Mouse (Mus musculus) stomach, embryonic 15.5 days (tissue): ENCODE results near the gene Mmgt2. TPM values are rescaled to one million over a fixed set of nuclear protein-coding genes. Genes with fewer than 3 reads are reported as not detected.

ENCODE experiments used
- ATAC-seq: fragments of 200-750 bp; cut with Nextera tagmentation; 2 replicates; pipeline ENCODE4 v1.8.0; 2017; ENCODE audit warnings: low read depth, moderate number of reproducible peaks, moderate TSS enrichment; ENCODE audit not compliant: insufficient read depth, low FRiP score
- H3K27ac ChIP-seq: fragments of 300-500 bp; sonication (generic); 2 replicates; pipeline ENCODE4 v1.5.1; 2015; ENCODE audit warnings: mild to moderate bottlenecking, inconsistent platforms
- H3K27me3 ChIP-seq: fragments of 300-500 bp; sonication (generic); replicated peaks from 2 replicates; pipeline ENCODE4 v1.6.1; 2015; ENCODE audit warnings: inconsistent platforms
- H3K36me3 ChIP-seq: fragments of 300-500 bp; sonication (generic); 2 replicates; pipeline ENCODE4 v1.6.1; 2015; ENCODE audit warnings: inconsistent platforms
- H3K4me1 ChIP-seq: fragments of 300-500 bp; sonication (generic); 2 replicates; pipeline ENCODE4 v1.6.1; 2015; ENCODE audit warnings: inconsistent platforms
- H3K4me2 ChIP-seq: fragments of 300-500 bp; sonication (generic); 2 replicates; pipeline ENCODE4 v1.6.1; 2015; ENCODE audit warnings: mild to moderate bottlenecking, inconsistent platforms
- H3K4me3 ChIP-seq: fragments of 300-500 bp; sonication (generic); replicated peaks from 2 replicates; pipeline ENCODE4 v1.5.1; 2015; ENCODE audit warnings: inconsistent platforms
- H3K9ac ChIP-seq: fragments of 300-500 bp; sonication (generic); 2 replicates; pipeline ENCODE4 v1.6.1; 2015; ENCODE audit warnings: inconsistent platforms
- H3K9me3 ChIP-seq: fragments of 300-500 bp; sonication (generic); 2 replicates; pipeline ENCODE4 v1.6.1; 2016; ENCODE audit warnings: inconsistent platforms
- WGBS: fragments of 180-500 bp; shearing (Covaris S2); methylation state at CpG from one replicate; pipeline ENCODE4 v1.1.7; 2015; 5-methylcytosine and 5-hydroxymethylcytosine counted together
- polyA plus RNA-seq: library from polyadenylated mRNA; unstranded; fragments of >200 nt; fragmentation: Nextera tagmentation; extraction: Ambion mirVana; gene quantifications from 2 replicates; pipeline ENCODE4 v1.2.1, GENCODE M21; 2015

Gene Mmgt2
- polyA plus RNA-seq, 1 experiment from 2014 or later, result 47.0 TPM

DNA sequence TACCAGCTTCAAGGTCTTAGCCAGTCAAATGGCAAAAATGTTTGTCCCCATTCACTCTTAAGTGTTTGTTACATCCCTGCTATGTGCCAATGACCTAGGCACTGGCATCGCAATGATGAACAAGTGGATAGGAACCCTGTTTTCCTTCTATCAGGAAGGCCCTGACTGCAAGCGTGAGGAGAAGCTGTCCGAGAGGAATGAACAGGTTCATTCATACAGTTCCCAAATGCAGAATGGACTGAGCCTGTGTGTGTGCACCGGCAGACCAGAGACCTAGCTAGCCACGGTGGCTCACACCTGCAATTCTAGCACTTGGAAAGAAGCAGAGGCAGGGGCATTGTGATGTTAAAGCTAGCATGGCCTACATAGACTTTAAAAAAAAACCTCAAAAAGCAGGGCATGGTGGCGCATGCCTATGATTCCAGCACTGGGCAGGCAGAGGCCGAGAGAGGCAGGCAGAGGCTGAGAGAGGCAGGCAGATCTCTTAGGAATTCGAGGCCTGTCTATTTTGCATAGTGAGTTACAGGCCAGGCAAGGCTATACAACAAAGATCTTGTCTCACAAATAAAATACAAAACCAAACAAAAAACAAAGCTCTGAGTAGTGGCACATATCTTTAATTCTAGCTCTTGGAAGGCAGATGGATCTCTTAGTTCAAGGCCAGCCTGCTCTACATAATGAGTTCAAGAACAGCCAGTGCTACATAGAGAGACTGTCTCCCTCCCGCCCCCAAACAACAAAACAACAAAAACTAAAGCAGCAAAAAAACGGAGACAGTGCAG lies 41.1 kb upstream of the Mmgt2 start:
- no peaks in the 10 kb centered on the region for H3K9me3 ChIP-seq
- no peak overlapping the region for H3K4me3 ChIP-seq
- ATAC-seq, result no peak
- H3K4me2 ChIP-seq, result no peak overlapping the region
- 0 out of 2 replicates have a peak overlapping the region, but pooled peaks have one; percentile 3 for H3K27ac ChIP-seq
- 68% methylated on average over 10 of the region's 10 CpGs for WGBS
- peaks cover 21% of the 10 kb centered on the region for H3K36me3 ChIP-seq
- peaks cover 8% of the 10 kb centered on the region; the same call in 1 of the 2 replicates for H3K4me1 ChIP-seq
- no peak overlapping the region for H3K9ac ChIP-seq
- no peaks in the 10 kb centered on the region for H3K27me3 ChIP-seq

DNA sequence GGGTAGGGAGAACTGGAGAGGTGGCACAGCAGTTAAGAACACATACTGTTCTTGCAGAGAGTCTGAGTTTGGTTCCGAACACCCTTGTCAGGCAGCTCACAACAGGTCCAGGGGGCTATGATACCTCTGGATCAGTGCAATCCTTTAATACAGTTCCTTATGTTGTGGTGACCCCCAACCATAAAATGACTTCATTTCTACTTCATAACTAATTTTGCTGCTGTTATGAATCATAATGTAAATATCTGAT lies 40.6 kb upstream of the Mmgt2 start:
- H3K9ac ChIP-seq, result no peak overlapping the region
- no peak for ATAC-seq
- H3K27me3 ChIP-seq, result no peaks in the 10 kb centered on the region
- H3K36me3 ChIP-seq, result peaks cover 21% of the 10 kb centered on the region
- no peak overlapping the region for H3K4me2 ChIP-seq
- H3K9me3 ChIP-seq, result no peaks in the 10 kb centered on the region
- H3K27ac ChIP-seq, result no peak overlapping the region
- H3K4me1 ChIP-seq, result peaks cover 8% of the 10 kb centered on the region; the same call in 1 of the 2 replicates
- no peak overlapping the region for H3K4me3 ChIP-seq
- WGBS, result 92% methylated on average over 1 of the region's 1 CpGs

GRCm38 (mm10) chr11:62608826-62609675 lies 39.4 kb upstream of the Mmgt2 start:
- H3K9me3 ChIP-seq, result no peaks in the 10 kb centered on the region
- ATAC-seq, result no peak
- peaks cover 21% of the 10 kb centered on the region for H3K36me3 ChIP-seq
- H3K27me3 ChIP-seq, result no peaks in the 10 kb centered on the region
- peaks cover 9% of the 10 kb centered on the region; the same call in 1 of the 2 replicates for H3K4me1 ChIP-seq
- H3K27ac ChIP-seq, result no peak overlapping the region
- H3K4me3 ChIP-seq, result no peak overlapping the region
- H3K4me2 ChIP-seq, result no peak overlapping the region
- no peak overlapping the region for H3K9ac ChIP-seq
- WGBS, result 69% methylated on average over 10 of the region's 10 CpGs

GRCm38 (mm10) chr11:62610304-62610703 lies 38.2 kb upstream of the Mmgt2 start:
- H3K9ac ChIP-seq, result no peak overlapping the region
- H3K4me2 ChIP-seq, result no peak overlapping the region
- peaks cover 10% of the 10 kb centered on the region for H3K36me3 ChIP-seq
- WGBS, result 81% methylated on average over 6 of the region's 6 CpGs
- no peaks in the 10 kb centered on the region for H3K27me3 ChIP-seq
- no peak overlapping the region for H3K27ac ChIP-seq
- ATAC-seq, result no peak
- no peaks in the 10 kb centered on the region for H3K9me3 ChIP-seq
- no peak overlapping the region for H3K4me3 ChIP-seq
- H3K4me1 ChIP-seq, result peaks cover 7% of the 10 kb centered on the region; the same call in 1 of the 2 replicates

GRCm38 (mm10) chr11:62612604-62613003 lies 35.9 kb upstream of the Mmgt2 start:
- Histone ChIP-seq H3K9ac (no peak overlapping the region), H3K27me3 (no peaks in the 10 kb centered on the region), H3K4me1 (0 out of 2 replicates have a peak, but pooled peaks cover 7% of the 10 kb centered on the region), H3K9me3 (no peaks in the 10 kb centered on the region), H3K4me2 (no peak overlapping the region), H3K36me3 (no peaks in the 10 kb centered on the region), H3K4me3 (no peak overlapping the region), H3K27ac (no peak overlapping the region)
- WGBS, result 83% methylated on average over 10 of the region's 10 CpGs
- no peak for ATAC-seq

GRCm38 (mm10) chr11:62613657-62614365 lies 34.7 kb upstream of the Mmgt2 start:
- 0 out of 2 replicates have a peak, but pooled peaks cover 7% of the 10 kb centered on the region for H3K4me1 ChIP-seq
- H3K4me2 ChIP-seq, result peak overlapping the region; percentile 45
- H3K4me3 ChIP-seq, result peak overlapping the region; percentile 8; the same call in 1 of the 2 replicates
- no peaks in the 10 kb centered on the region for H3K27me3 ChIP-seq
- ATAC-seq, result peak; percentile 87
- 0 out of 2 replicates have a peak overlapping the region, but pooled peaks have one; percentile 11 for H3K9ac ChIP-seq
- 0 out of 2 replicates have a peak overlapping the region, but pooled peaks have one; percentile 18 for H3K27ac ChIP-seq
- no peaks in the 10 kb centered on the region for H3K9me3 ChIP-seq
- H3K36me3 ChIP-seq, result no peaks in the 10 kb centered on the region
- 21% methylated on average over 19 of the region's 19 CpGs for WGBS

GRCm38 (mm10) chr11:62614876-62615410 lies 33.5 kb upstream of the Mmgt2 start:
- Histone ChIP-seq H3K4me1 (0 out of 2 replicates have a peak, but pooled peaks cover 7% of the 10 kb centered on the region), H3K9me3 (no peaks in the 10 kb centered on the region), H3K4me2 (no peak overlapping the region), H3K36me3 (peaks cover 5% of the 10 kb centered on the region; the same call in 1 of the 2 replicates), H3K27ac (no peak overlapping the region), H3K4me3 (no peak overlapping the region), H3K9ac (no peak overlapping the region), H3K27me3 (no peaks in the 10 kb centered on the region)
- 83% methylated on average over 8 of the region's 8 CpGs for WGBS
- ATAC-seq, result no peak

DNA sequence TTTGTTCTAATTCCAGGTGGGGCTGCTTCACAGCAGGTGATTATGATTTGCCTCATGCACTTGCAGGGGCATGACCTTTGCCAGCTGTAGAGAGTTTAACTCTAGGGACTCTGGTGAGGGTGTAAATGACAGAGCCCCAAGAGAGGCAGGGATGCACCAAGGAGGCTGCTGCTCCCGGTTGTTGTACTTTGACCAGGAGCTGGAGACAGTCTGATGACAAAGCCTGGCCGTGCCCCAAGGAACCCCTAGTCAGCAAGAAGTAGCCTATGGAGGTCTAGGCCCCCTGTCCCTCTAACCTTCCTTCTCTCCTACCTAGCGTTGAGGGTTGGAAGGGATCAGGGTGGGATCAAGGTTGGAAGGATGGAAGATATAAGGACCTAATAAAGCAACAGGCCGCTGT lies 33.0 kb upstream of the Mmgt2 start:
- 92% methylated on average over 4 of the region's 4 CpGs for WGBS
- no peak overlapping the region for H3K9ac ChIP-seq
- H3K27ac ChIP-seq, result no peak overlapping the region
- no peak for ATAC-seq
- no peaks in the 10 kb centered on the region for H3K27me3 ChIP-seq
- peaks cover 5% of the 10 kb centered on the region; the same call in 1 of the 2 replicates for H3K36me3 ChIP-seq
- no peak overlapping the region for H3K4me2 ChIP-seq
- H3K4me3 ChIP-seq, result no peak overlapping the region
- H3K4me1 ChIP-seq, result 0 out of 2 replicates have a peak, but pooled peaks cover 7% of the 10 kb centered on the region
- no peaks in the 10 kb centered on the region for H3K9me3 ChIP-seq

DNA sequence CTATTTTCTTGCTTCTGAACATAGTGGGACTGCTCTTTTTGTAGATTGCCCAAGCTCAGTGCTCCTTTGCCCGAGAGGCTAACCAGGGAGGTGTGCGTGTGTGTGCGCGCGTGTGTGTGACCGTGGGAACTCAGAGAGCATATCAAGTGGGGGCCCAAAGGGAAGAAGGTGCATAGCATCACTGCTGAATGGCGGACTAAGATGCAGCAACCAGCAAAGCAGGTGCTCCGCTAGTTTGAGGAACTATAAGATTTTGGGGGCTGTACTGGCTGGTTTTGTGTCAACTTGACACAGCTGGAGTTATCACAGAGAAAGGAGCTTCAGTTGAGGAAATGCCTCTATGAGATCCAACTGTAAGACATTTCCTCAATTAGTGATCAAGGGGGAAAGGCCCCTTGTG lies 27.4 kb upstream of the Mmgt2 start:
- H3K27me3 ChIP-seq, result no peaks in the 10 kb centered on the region
- peaks cover 7% of the 10 kb centered on the region for H3K4me1 ChIP-seq
- no peak overlapping the region for H3K9ac ChIP-seq
- H3K36me3 ChIP-seq, result peaks cover 5% of the 10 kb centered on the region; the same call in 1 of the 2 replicates
- 92% methylated on average over 8 of the region's 8 CpGs for whole genome bisulfite sequencing
- no peak overlapping the region for H3K4me3 ChIP-seq
- no peak for ATAC-seq
- no peak overlapping the region for H3K4me2 ChIP-seq
- H3K9me3 ChIP-seq, result no peaks in the 10 kb centered on the region
- no peak overlapping the region for H3K27ac ChIP-seq

DNA sequence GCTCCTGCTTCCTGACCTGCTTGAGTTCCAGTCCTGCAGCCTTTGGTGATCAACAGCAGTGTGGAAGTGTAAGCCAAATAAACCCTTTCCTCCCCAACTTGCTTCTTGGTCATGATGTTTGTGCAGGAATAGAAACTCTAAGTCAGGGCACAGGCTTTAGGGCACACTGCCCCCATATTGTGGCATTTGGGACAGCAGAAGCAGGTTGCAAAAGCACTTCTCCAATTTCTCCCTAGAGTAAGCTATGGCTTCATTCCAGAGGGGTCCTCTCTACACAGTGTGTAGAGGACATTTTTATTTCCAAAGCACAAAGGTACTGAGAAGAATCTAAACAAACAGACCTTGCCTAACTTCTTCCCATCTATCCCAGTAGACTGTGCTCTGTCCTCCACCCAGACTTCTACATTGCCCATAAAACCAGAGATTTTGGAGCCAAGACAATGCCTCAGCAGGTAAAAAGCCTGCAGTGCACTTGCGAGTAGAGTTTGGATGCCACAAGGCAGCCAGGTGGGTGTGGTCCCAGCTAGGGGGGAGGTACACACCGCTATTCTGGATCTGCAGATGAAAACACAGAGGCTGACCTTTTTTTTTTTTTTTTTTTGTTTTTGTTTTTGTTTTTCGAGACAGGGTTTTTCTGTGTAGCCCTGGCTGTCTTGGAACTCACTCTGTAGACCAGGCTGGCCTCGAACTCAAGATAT lies 26.7 kb upstream of the Mmgt2 start:
- H3K27ac ChIP-seq, result no peak overlapping the region
- H3K4me2 ChIP-seq, result no peak overlapping the region
- no peak overlapping the region for H3K4me3 ChIP-seq
- no peak for ATAC-seq
- H3K9ac ChIP-seq, result no peak overlapping the region
- peaks cover 5% of the 10 kb centered on the region; the same call in 1 of the 2 replicates for H3K36me3 ChIP-seq
- H3K4me1 ChIP-seq, result peaks cover 7% of the 10 kb centered on the region
- 78% methylated on average over 4 of the region's 4 CpGs for WGBS
- H3K27me3 ChIP-seq, result no peaks in the 10 kb centered on the region
- H3K9me3 ChIP-seq, result no peaks in the 10 kb centered on the region

DNA sequence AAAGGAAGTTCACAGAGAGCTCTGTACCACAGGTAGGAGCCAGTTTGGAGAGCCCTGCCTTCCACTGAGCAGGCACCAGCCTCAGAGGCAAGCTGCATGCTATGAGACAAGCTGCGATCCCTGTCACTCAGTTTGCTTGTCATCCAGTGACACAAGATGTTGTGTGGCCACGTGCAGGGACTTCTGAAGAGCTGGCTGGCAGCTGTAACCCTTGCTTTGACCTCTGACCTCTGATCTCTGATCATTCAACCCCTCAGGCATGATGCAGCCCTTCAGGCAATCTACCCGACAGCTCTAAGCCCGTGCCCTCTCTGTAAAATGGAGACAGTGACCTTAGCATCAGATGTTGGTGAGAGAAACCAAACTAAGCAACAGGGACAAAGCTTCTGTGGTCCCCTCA lies 25.6 kb upstream of the Mmgt2 start:
- no peaks in the 10 kb centered on the region for H3K9me3 ChIP-seq
- H3K4me1 ChIP-seq, result peaks cover 7% of the 10 kb centered on the region
- no peak overlapping the region for H3K4me2 ChIP-seq
- H3K9ac ChIP-seq, result no peak overlapping the region
- ATAC-seq, result no peak
- no peak overlapping the region for H3K4me3 ChIP-seq
- WGBS, result 65% methylated on average over 4 of the region's 4 CpGs
- H3K36me3 ChIP-seq, result peaks cover 5% of the 10 kb centered on the region; the same call in 1 of the 2 replicates
- H3K27ac ChIP-seq, result no peak overlapping the region
- H3K27me3 ChIP-seq, result no peaks in the 10 kb centered on the region
